Mouse (Mus musculus) hindbrain, postnatal 0 days (tissue): ENCODE results near the gene Acap2. TPM values are rescaled to one million over a fixed set of nuclear protein-coding genes. Genes with fewer than 3 reads are reported as not detected.

Experiments
- ATAC-seq: fragments of 200-750 bp; cut with Nextera tagmentation; 2 replicates; pipeline ENCODE4 v1.8.0; 2017; ENCODE audit warnings: mild to moderate bottlenecking, moderate TSS enrichment, moderate library complexity
- DNase-seq: peaks from one replicate; pipeline ENCODE4 v3.0.0-alpha.2; 2015; ENCODE audit warnings: low spot score
- H3K27ac ChIP-seq: fragments of 300-500 bp; sonication (generic); 2 replicates; pipeline ENCODE4 v1.5.1; 2014; ENCODE audit warnings: mild to moderate bottlenecking
- H3K27me3 ChIP-seq: fragments of 300-500 bp; sonication (generic); 2 replicates; pipeline ENCODE4 v1.6.1; 2014; ENCODE audit warnings: low read length, mixed read lengths; ENCODE audit not compliant: insufficient read depth
- H3K36me3 ChIP-seq: fragments of 300-500 bp; sonication (generic); 2 replicates; pipeline ENCODE4 v1.6.1; 2014; ENCODE audit warnings: low read length, mixed read lengths; ENCODE audit not compliant: insufficient read depth
- H3K4me1 ChIP-seq: fragments of 300-500 bp; sonication (generic); 2 replicates; pipeline ENCODE4 v1.6.1; 2014; ENCODE audit warnings: antibody characterized with exemption, low read length, mixed read lengths; ENCODE audit not compliant: insufficient read depth
- H3K4me2 ChIP-seq: fragments of 300-500 bp; sonication (generic); 2 replicates; pipeline ENCODE4 v1.6.1; 2014; ENCODE audit warnings: low read depth, mild to moderate bottlenecking, low read length, moderate library complexity, mixed read lengths
- H3K4me3 ChIP-seq: fragments of 300-500 bp; sonication (generic); 2 replicates; pipeline ENCODE4 v1.5.1; 2014; ENCODE audit warnings: low read length
- H3K9ac ChIP-seq: fragments of 300-500 bp; sonication (generic); replicated peaks from 2 replicates; pipeline ENCODE4 v1.6.1; 2014; ENCODE audit warnings: mild to moderate bottlenecking, low read length, moderate library complexity, mixed read lengths
- H3K9me3 ChIP-seq: fragments of 300-500 bp; sonication (generic); 2 replicates; pipeline ENCODE4 v1.6.1; 2016; ENCODE audit warnings: low read length, mixed read lengths
- CTCF ChIP-seq: IDR thresholded peaks from 2 replicates; pipeline ENCODE4 v1.5.1; 2016; ENCODE audit warnings: antibody characterized with exemption, control low read depth, low read depth
- WGBS: fragments of 180-500 bp; shearing (Covaris S2); extraction: QIAGEN DNeasy Blood & Tissue Kit; methylation state at CpG from one replicate; pipeline ENCODE4 v1.1.7; 2014; 5-methylcytosine and 5-hydroxymethylcytosine counted together
- polyA plus RNA-seq: library from polyadenylated mRNA; unstranded; fragments of >200 nt; fragmentation: Nextera tagmentation; extraction: Ambion mirVana; gene quantifications from 2 replicates; pipeline ENCODE4 v1.2.1, GENCODE M21; 2015
- total RNA-seq: library from RNA; depleted of rRNA; stranded (reverse); fragments of >200 nt; gene quantifications from 2 replicates; pipeline ENCODE4 v1.2.3, GENCODE M21; 2014

The Acap2 gene
- total and polyA plus RNA-seq, 2 experiments from 2014 or later = 12.3 to 22.3 TPM

GRCm38 (mm10) chr16:31080573-31081051, 120.4 kb downstream of the Acap2 start:
- ATAC-seq (peak; percentile 52), DNase-seq (peak; percentile 81)
- Histone ChIP-seq H3K27me3 (no peaks in the 10 kb centered on the region), H3K36me3 (no peaks in the 10 kb centered on the region), H3K4me3 (peak overlapping the region; percentile 61), H3K9ac (peak overlapping the region; percentile 72), H3K27ac (peak overlapping the region; percentile 90), H3K4me1 (0 out of 2 replicates have a peak, but pooled peaks cover 4% of the 10 kb centered on the region), H3K9me3 (no peaks in the 10 kb centered on the region), H3K4me2 (peak overlapping the region; percentile 97)
- peak; percentile 1; the same call in 1 of the 2 replicates for TF ChIP-seq CTCF
- under 1% methylated on average over 36 of the region's 36 CpGs for WGBS

GRCm38 (mm10) chr16:31077396-31077795, 123.6 kb downstream of the Acap2 start:
- ATAC-seq = no peak
- H3K9ac ChIP-seq = no peak overlapping the region
- TF ChIP-seq CTCF = no peak
- H3K9me3 ChIP-seq = no peaks in the 10 kb centered on the region
- 93% methylated on average over 5 of the region's 5 CpGs for WGBS
- no peaks in the 10 kb centered on the region for H3K27me3 ChIP-seq
- no peak overlapping the region for H3K27ac ChIP-seq
- H3K36me3 ChIP-seq = no peaks in the 10 kb centered on the region
- H3K4me1 ChIP-seq = 0 out of 2 replicates have a peak, but pooled peaks cover 4% of the 10 kb centered on the region
- H3K4me2 ChIP-seq = no peak overlapping the region
- no peak for DNase-seq
- no peak overlapping the region for H3K4me3 ChIP-seq

- no peak for ATAC-seq
- Histone ChIP-seq H3K4me3 (no peak overlapping the region), H3K4me2 (no peak overlapping the region), H3K27ac (no peak overlapping the region), H3K9me3 (no peaks in the 10 kb centered on the region), H3K36me3 (no peaks in the 10 kb centered on the region), H3K4me1 (0 out of 2 replicates have a peak, but pooled peaks cover 4% of the 10 kb centered on the region), H3K9ac (no peak overlapping the region), H3K27me3 (no peaks in the 10 kb centered on the region)
- no peak for DNase-seq
- no peak for TF ChIP-seq CTCF
- WGBS = 86% methylated on average over 8 of the region's 8 CpGs
These were observed 124.6 kb downstream of the Acap2 start for GRCm38 (mm10) chr16:31076436-31076835.

- no peak overlapping the region for H3K4me3 ChIP-seq
- DNase-seq (no peak), ATAC-seq (no peak)
- H3K4me1 ChIP-seq = 0 out of 2 replicates have a peak, but pooled peaks cover 3% of the 10 kb centered on the region
- H3K4me2 ChIP-seq = no peak overlapping the region
- no peaks in the 10 kb centered on the region for H3K36me3 ChIP-seq
- no peaks in the 10 kb centered on the region for H3K27me3 ChIP-seq
- H3K9me3 ChIP-seq = no peaks in the 10 kb centered on the region
- no peak overlapping the region for H3K27ac ChIP-seq
- no peak overlapping the region for H3K9ac ChIP-seq
- WGBS = 78% methylated on average over 3 of the region's 3 CpGs
- no peak for TF ChIP-seq CTCF
These were observed 126.6 kb downstream of the Acap2 start for GRCm38 (mm10) chr16:31074324-31074908.

GRCm38 (mm10) chr16:31071731-31072130, 129.3 kb downstream of the Acap2 start:
- no peak overlapping the region for H3K4me2 ChIP-seq
- no peak for TF ChIP-seq CTCF
- H3K36me3 ChIP-seq = no peaks in the 10 kb centered on the region
- no peak overlapping the region for H3K9ac ChIP-seq
- no peaks in the 10 kb centered on the region for H3K27me3 ChIP-seq
- no peaks in the 10 kb centered on the region for H3K4me1 ChIP-seq
- DNase-seq (no peak), ATAC-seq (no peak)
- WGBS = 90% methylated on average over 6 of the region's 6 CpGs
- no peaks in the 10 kb centered on the region for H3K9me3 ChIP-seq
- H3K27ac ChIP-seq = no peak overlapping the region
- no peak overlapping the region for H3K4me3 ChIP-seq

- Histone ChIP-seq H3K27me3 (no peaks in the 10 kb centered on the region), H3K9me3 (no peaks in the 10 kb centered on the region), H3K9ac (no peak overlapping the region), H3K4me3 (no peak overlapping the region), H3K36me3 (no peaks in the 10 kb centered on the region), H3K4me1 (no peaks in the 10 kb centered on the region), H3K27ac (no peak overlapping the region), H3K4me2 (peak overlapping the region; percentile 40)
- DNase-seq (peak; percentile 89), ATAC-seq (peak; percentile 85)
- WGBS = 19% methylated on average over 21 of the region's 21 CpGs
- TF ChIP-seq CTCF = peak; percentile 97
These were observed 130.5 kb downstream of the Acap2 start for GRCm38 (mm10) chr16:31070358-31071133.
